Mouse (Mus musculus): ENCODE results near the gene 2010109A12Rik. TPM values are rescaled to one million over a fixed set of nuclear protein-coding genes. Genes with fewer than 3 reads are reported as not detected.

The 2010109A12Rik gene
- total RNA-seq, 4 experiments from 2014 or later = 0.40 to 1.3 (median 1.1) TPM

DNA sequence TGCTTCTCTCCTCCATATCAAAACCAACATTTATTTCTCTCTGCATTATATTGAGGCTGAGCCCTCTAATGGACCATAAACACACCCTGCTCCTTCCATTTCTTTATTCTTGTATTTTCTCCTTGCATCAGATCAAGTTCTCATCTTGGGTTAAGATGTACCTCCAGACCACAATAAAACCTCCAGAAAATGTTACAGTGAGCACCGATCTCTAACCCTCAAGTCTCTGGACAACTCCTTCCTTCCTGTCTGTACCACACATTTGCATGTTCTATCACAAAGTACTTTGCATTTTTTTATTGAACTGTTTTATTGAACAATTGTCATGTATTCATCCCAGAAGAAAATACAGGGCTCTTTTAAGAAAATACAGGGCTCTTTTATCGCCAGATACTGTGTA is 23.2 kb downstream of the 2010109A12Rik start:
- no peak for DNase-seq (ENCODE audit: low spot score in 2 of 2)

DNA sequence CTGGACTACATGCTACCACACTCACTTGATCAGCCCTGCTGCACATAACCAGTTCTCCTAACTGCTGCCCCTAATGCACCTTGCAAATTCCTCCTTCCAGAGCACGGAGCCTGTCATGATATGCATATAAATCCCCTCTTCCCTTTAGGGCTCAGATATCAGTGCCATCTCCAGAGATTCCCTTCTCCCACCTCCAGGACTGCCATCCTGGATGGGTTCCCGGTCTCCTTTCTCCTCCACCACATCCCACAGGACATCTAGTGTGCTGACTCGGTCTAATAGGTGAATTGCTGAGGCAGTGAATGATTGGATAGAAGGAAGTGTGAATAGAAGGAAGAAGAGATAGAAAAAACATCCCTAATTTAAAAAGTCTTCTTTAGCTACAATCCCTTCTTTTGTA is 25.4 kb downstream of the 2010109A12Rik start:
- no peak for DNase-seq (ENCODE audit: low spot score in 2 of 2)

DNA sequence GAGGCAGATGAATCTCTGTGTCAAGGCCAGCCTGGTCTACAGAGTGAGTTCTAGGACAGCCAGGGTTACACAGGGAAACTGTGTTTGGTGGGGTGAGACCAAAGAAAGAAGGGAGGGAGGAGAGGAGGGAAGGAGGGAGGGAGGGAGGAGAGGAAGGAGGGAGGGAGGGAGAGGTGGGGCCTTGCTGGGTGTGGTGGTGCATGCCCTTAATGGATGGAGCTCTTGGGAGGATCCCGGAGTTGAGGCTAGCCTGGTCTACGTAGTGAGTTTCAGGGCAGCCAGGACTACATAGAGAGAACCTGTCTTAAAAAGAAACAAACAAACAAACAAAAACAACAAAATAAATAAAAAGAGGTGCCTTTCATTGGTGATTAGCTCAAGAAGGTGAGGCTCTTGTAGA is 26.5 kb downstream of the 2010109A12Rik start:
- DNase-seq (ENCODE audit: low spot score in 2 of 2) = no peak

DNA sequence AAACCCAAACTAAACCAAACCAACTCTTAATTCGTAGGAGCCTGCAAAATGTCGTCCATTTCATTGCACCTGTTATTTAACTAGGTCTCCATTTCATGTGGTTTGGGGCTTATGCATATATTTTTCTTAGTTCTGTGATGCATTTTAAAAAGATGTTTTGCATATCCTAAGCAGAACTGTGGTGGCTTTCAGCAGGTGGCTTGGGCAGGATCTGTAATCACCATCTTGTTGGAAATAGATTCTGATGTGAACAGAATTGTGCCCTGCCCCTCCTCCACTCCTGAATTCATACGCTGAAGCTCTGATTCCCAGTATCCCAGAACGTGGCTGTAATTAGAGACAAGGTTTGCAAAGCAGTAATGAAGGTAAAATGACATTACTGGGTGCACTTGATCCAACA is 27.8 kb downstream of the 2010109A12Rik start:
- DNase-seq (ENCODE audit: low spot score in 2 of 2) = no peak

DNA sequence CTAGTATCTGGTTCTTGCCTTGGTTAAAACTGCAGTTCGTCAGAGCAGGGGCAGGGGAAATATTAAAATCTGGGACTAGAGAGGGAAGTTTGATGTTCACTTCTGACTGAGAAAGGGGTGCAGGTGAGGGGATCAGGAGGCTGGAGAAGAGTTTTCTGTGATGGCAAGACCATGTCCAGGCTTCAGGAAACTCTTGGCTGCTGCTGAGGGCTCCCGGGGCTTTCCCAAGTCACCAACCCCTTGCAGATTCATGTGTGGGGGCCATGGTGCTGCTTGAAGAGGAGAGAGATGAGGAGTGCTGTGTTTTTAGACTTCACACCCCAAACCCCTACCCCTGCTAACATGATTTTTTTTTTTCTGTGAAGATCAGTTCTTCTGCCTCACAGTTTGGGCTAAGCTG is 28.3 kb downstream of the 2010109A12Rik start:
- DNase-seq (ENCODE audit: low spot score in 2 of 2) = no peak

DNA sequence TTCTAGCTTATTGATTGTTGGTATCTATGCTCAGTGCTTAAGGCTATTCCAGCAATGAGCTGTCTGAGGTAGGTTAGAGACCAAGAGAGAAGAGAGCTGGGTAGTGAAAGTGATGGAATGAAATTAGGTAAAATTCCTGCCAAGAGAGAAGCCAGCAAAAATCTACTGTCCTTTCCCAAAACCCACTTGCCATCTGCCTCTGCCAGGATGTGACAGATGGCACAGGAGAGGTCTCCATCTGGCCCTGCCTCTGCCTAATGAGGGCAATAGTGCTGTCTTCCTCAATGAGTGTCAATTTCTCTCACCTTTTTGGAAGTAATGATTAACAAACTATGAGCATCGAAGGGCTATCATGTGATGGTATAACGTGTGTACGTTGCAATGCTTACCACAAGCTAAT is 29.6 kb downstream of the 2010109A12Rik start:
- no peak for DNase-seq (ENCODE audit: low spot score in 2 of 2)

DNA sequence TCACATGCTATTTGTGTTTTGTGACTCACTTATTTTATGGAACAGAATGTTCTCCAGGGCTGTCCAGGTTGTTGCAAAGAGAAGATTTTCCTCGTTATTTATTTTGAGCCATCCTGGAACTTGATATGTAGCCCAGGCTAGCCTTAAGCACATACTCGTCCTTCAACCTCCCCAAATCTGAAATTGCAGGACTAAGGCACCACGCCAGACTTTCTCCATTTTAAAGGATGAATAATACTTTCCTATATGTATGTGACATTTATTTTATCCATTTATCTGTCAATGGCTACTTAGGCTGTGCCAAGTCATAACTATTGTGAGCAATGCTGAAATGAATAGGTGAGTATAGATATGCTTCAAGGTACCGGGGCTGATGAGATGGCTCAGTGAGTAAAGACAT is 30.2 kb downstream of the 2010109A12Rik start:
- no peak for DNase-seq (ENCODE audit: low spot score in 2 of 2)

DNA sequence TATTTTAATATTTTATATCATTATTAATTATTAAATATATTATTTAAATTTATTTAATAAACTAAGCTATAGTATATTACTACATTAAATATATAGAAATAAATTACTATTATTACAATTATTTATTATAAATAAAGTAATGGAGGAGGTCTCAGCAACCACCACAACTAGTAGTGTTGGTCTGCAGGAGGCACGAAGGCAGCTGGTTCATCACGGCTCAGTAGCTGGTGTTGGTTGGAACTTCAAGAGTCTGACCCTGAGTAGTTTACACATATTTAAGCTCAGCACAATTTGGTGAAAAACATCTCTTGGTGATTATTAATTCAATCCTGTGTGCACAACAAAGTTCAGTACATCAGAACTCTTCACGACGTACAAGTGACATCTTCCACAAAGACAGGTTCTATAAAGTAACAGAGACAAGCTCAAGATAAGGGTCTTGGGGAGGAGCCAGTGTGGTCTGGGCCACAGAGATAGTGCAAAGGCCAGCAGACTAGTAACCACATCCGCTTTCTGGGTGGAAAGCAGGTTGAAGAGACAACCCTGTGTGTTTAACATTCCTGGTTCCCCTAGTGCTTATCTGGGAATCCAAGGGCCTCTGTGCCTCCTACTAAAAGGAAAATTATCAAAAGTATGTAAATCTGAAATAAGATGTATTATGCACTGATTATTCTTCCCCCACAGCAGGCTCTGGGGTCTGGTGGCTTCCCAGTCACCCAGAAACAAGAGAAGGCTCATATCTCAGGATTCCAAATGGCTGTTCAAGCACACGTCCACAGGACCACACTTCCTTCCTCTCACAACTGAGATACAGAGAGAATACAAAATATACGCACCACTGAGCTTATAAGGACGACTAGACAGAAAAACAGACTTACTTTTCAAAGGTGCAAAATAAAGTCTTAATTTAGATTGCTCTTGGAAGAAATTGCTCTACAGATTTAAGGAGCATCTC is 33.5 kb downstream of the 2010109A12Rik start:
- DNase-seq (ENCODE audit: low spot score in 2 of 2) = no peak

DNA sequence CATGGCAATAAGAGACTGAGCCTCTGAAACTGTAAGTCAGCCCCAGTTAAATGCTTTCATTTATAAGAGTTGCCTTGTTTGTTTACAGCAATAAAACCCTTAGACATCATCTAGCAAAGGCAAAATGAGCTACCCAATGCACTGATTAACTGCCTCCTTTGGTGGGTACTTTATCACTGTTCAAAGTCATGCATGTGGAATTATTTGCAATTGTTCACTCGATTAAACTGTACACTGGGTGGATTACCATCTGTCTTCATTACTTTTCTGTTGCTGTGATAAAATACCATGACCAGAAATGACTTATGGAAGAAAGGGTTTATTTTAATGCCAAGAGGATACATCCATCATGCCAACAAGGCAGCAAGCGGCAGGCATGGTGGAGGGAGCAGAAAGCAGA is 39.0 kb downstream of the 2010109A12Rik start:
- DNase-seq (ENCODE audit: low spot score in 2 of 2) = no peak

DNA sequence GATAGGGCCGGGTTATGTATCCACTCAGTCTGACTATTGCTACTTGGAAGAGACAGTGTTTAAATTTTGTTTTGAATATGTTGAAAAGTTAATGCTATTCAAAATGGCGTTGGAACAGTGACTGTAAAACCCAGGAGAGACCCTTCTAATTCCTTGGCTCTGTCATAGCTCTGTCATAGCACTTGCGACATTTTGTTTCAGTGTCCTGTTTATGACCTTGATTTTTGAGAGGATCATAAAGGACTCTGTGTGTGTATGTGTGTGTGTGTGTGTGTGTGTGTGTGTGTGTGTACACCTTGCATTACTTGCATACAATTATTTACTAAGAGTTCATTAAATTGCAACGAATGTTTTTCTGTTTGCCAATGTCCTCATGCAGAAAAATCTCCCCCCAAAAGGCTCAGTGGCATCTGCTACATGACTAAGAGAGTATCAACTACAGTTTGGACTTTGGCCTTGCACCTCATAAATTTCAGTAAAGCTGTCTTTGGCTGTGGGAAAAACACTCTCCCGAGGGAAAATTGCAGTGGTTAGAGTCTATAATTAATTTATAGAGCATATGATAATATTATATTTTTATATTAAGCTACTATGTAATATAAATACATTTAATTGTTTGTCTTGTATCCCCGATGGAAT is 43.7 kb downstream of the 2010109A12Rik start:
- no peak for DNase-seq (ENCODE audit: low spot score in 2 of 2)

DNA sequence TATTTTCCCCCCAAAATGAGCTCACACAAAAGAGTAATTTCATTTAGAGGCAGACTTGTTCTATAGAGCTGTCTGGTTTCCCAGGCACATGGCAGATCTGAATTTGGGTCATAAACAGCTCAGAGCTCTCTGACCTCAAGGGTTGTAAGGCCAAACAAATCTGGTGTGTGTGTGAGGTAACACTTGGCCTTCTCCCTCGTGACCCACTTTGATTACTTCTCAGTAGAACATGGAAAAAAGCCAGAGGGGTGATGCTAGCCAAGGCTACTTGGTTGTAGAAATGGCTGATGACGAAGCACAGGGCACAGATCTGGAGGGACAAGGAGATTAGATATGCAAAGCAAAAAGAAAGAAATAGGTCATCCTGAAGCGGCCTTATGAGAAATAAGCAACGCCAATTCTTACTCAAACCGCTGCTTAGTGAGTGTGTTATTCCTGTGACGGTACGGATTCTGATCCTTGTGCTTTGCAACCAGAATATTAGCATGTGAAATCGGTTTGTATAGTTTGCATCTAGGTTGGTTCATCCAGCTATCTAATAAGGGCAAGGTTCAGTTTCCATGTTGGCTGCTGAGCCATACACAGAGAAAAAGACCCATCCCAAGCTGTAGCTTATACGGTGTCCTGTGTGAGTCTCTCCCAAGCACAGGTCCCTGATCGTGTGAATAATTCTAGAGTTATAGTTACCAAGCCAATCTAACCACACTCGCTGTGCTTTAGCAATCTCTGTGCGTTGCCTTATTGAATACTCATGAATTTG is 44.9 kb downstream of the 2010109A12Rik start:
- no peak for DNase-seq (ENCODE audit: low spot score in 2 of 2)

DNA sequence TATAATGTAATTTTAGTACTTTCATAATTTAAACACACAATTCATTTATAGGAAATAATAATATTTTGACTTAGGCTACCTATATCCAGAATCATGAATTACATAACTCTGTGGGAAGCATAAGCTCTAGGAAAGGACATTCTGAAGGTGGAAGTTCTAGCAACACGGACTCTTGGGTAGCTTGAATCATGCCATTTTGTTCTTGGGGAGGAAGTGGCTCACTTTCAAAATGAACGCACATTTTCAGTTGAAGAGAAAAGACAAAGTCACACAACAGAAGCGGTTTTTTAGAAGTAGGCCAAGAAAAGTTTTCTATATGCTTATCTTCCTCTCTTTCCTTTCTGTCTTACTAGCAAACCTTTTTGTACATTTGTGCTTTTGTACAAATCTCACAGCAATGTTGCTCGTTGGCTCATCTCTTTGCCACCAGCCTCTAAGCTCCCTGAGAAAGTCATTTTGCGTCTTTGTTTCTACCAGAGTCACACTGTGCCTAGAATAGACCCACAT is 49.5 kb downstream of the 2010109A12Rik start:
- DNase-seq (ENCODE audit: low spot score in 2 of 2) = no peak

DNA sequence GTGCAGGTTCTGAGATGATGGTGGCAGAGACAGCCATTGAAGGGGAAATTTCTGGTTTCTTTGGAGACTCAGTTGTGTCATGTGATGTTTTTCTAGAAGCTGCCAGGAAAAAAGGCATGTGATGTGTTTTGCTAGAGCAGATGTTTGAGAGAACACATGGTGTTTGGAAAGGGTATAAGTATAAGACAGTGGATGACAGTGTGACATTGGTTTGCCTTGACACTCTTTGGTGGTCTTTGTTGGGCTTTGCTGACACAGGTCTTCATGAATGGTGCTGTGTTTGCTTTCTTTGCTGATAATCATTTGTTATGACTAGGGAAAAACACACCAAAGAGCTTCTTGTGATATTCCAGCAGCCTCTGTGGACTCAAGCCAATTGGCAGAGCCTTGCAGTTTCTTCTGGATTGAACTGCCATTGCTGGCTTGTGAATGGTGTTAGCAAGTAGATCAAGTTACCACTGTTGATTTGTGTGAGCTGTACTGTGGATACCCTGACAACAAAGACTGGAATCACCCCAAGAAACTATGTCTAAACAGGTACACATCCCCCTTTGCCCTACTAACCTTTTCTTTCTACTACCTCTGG is 50.6 kb downstream of the 2010109A12Rik start:
- no peak for DNase-seq (ENCODE audit: low spot score in 2 of 2)

DNA sequence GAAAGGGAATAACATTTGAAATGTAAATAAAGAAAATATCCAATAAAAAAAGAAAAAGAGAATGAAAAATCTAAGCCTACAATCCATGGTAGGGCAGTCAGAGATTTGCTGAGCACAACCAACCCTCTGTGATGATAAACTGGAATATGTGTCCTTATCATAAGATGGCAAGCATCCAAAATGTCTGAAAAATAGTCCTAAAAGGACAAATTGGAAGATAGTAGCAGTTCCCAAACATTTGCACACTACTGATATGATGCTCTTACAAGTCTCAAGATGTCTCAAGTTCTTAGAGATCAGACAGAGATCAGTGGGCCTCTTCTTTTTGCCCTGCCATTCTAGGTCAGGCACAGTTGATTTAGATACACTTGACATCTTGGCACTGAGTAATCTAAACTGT is 53.0 kb downstream of the 2010109A12Rik start:
- no peak for DNase-seq (ENCODE audit: low spot score in 2 of 2)

DNA sequence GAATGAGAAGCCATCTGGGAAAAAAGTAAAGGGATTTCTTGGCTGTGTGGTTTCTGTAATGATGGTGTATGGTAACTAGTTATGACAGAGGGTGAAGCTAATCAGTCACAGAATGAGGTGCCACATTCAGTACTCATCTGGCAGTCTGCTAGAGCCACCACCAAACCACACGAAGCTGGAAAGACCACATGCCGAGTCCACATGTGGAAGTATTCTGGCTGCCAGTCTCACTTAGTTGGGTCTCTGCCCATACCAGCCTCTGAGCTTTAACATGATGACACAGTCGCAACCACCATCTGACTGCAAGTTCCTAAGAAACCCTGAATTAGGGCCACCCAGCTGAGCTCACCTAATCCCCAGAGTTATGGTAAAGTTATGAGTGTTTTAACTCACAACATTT is 54.7 kb downstream of the 2010109A12Rik start:
- DNase-seq (ENCODE audit: low spot score in 2 of 2) = no peak

DNA sequence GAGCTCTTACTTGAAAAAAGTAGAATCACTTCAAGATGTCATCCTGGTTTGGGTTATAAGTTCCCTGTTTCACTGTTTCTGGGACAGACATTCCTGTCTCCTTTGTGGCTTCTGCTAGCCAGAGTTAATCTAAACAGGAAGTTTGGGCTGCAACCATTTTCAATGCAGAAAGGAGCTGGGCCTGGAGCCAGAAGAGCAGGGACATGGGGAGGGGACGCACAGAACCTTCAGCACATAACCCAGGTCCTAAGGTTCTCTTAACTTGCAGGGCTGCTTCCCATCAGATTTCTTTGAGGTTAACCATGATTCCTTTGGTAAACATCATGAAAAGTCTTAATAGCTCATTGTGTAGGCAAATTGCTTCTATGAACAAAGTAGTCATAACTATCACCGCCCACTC is 56.4 kb downstream of the 2010109A12Rik start:
- no peak for DNase-seq (ENCODE audit: low spot score in 2 of 2)

Other genes starting within 250 kb of the 2010109A12Rik start
- 10 to 100 TPM; 15.2 to 18.2 (median 17.4) TPM for gene Sowahb, start 161.5 kb upstream of the 2010109A12Rik start, total RNA-seq (2022)
- 100 to 1,000 TPM; 172 to 182 (median 180) TPM for gene Sept11, start 113.1 kb upstream of the 2010109A12Rik start, total RNA-seq (2022)
- 100 to 1,000 TPM; 272 to 320 (median 294) TPM for gene Ccni, start within 50 bp of the 2010109A12Rik start, total RNA-seq (2022)
- gene Ccng2, start 60.7 kb downstream of the 2010109A12Rik start, total RNA-seq (2022) = 10 to 100 TPM; 35.5 to 39.6 (median 38.0) TPM